Mouse (Mus musculus) kidney, adult 2 months (tissue): ENCODE measurements around the gene Gsto2.

ENCODE experiments used
- CTCF ChIP-seq: fragments of 200-500 bp; conservative IDR thresholded peaks from 2 replicates; pipeline ENCODE4 v1.5.1; 2011; ENCODE audit warnings: low read depth, mild to moderate bottlenecking, control low read depth, low read length, moderate library complexity, mixed read lengths; ENCODE audit not compliant: insufficient read depth, insufficient read length
- POLR2A ChIP-seq: fragments of 200-500 bp; IDR thresholded peaks from one replicate; pipeline ENCODE4 v1.6.1; 2011; ENCODE audit warnings: low read depth, low read length, control low read depth

- TF ChIP-seq CTCF (no peak), POLR2A (no peak)
These were observed 2.8 kb upstream of the Gsto2 start for GRCm38 (mm10) chr19:47862581-47862980.
